Mouse (Mus musculus): Measurements from ENCODE around the gene Olfr693. TPM values are rescaled to one million over a fixed set of nuclear protein-coding genes. Genes with fewer than 3 reads are reported as not detected.

The Olfr693 gene
- polyA plus RNA-seq (2015; fragmentation: Illumina TruSeq; extraction: RNeasy Lipid Tissue Mini Kit (QIAGEN cat#74804); ENCODE audit: insufficient read depth, low replicate concordance), result not detected

GRCm38 (mm10) chr7:106680484-106680883 is at the start of gene Olfr693:
Gene Olfr693, minus strand, starts transcription at chr7:106680584.

GRCm38 (mm10) chr7:106716296-106716695 is 35.9 kb upstream of the Olfr693 start, which contains the start of gene Olfr695:
Gene Olfr695, minus strand, starts transcription at chr7:106716396.

GRCm38 (mm10) chr7:106691714-106692113 is 11.3 kb upstream of the Olfr693 start, which contains the start of gene Olfr694:
Gene Olfr694, minus strand, starts transcription at chr7:106691814.

Other genes starting within 250 kb of the Olfr693 start
- gene Olfr694, start 11.2 kb upstream of the Olfr693 start, polyA plus RNA-seq (2015; fragmentation: Illumina TruSeq; extraction: RNeasy Lipid Tissue Mini Kit (QIAGEN cat#74804); ENCODE audit: insufficient read depth, low replicate concordance), result not detected
- not detected for gene Olfr695, start 35.8 kb upstream of the Olfr693 start, polyA plus RNA-seq (2015; fragmentation: Illumina TruSeq; extraction: RNeasy Lipid Tissue Mini Kit (QIAGEN cat#74804); ENCODE audit: insufficient read depth, low replicate concordance)
- not detected for gene Olfr697, start 61.9 kb upstream of the Olfr693 start, polyA plus RNA-seq (2015; fragmentation: Illumina TruSeq; extraction: RNeasy Lipid Tissue Mini Kit (QIAGEN cat#74804); ENCODE audit: insufficient read depth, low replicate concordance)
- gene Olfr698, start 74.8 kb upstream of the Olfr693 start, polyA plus RNA-seq (2015; fragmentation: Illumina TruSeq; extraction: RNeasy Lipid Tissue Mini Kit (QIAGEN cat#74804); ENCODE audit: insufficient read depth, low replicate concordance), result not detected
- gene Olfr699, start 112.6 kb upstream of the Olfr693 start, polyA plus RNA-seq (2015; fragmentation: Illumina TruSeq; extraction: RNeasy Lipid Tissue Mini Kit (QIAGEN cat#74804); ENCODE audit: insufficient read depth, low replicate concordance), result not detected
- gene Olfr700, start 128.2 kb upstream of the Olfr693 start, polyA plus RNA-seq (2015; fragmentation: Illumina TruSeq; extraction: RNeasy Lipid Tissue Mini Kit (QIAGEN cat#74804); ENCODE audit: insufficient read depth, low replicate concordance), result not detected
- not detected for gene Olfr701, start 133.5 kb upstream of the Olfr693 start, polyA plus RNA-seq (2015; fragmentation: Illumina TruSeq; extraction: RNeasy Lipid Tissue Mini Kit (QIAGEN cat#74804); ENCODE audit: insufficient read depth, low replicate concordance)
- gene Olfr702, start 153.3 kb upstream of the Olfr693 start, polyA plus RNA-seq (2015; fragmentation: Illumina TruSeq; extraction: RNeasy Lipid Tissue Mini Kit (QIAGEN cat#74804); ENCODE audit: insufficient read depth, low replicate concordance), result not detected
- not detected for gene Olfr703, start 162.8 kb upstream of the Olfr693 start, polyA plus RNA-seq (2015; fragmentation: Illumina TruSeq; extraction: RNeasy Lipid Tissue Mini Kit (QIAGEN cat#74804); ENCODE audit: insufficient read depth, low replicate concordance)
- not detected for gene Olfr704, start 182.6 kb upstream of the Olfr693 start, polyA plus RNA-seq (2015; fragmentation: Illumina TruSeq; extraction: RNeasy Lipid Tissue Mini Kit (QIAGEN cat#74804); ENCODE audit: insufficient read depth, low replicate concordance)
- gene Olfr705, start 196.3 kb upstream of the Olfr693 start, polyA plus RNA-seq (2015; fragmentation: Illumina TruSeq; extraction: RNeasy Lipid Tissue Mini Kit (QIAGEN cat#74804); ENCODE audit: insufficient read depth, low replicate concordance), result not detected
- not detected for gene Olfr706, start 207.6 kb upstream of the Olfr693 start, polyA plus RNA-seq (2015; fragmentation: Illumina TruSeq; extraction: RNeasy Lipid Tissue Mini Kit (QIAGEN cat#74804); ENCODE audit: insufficient read depth, low replicate concordance)
- gene Olfr707, start 220.7 kb upstream of the Olfr693 start, polyA plus RNA-seq (2015; fragmentation: Illumina TruSeq; extraction: RNeasy Lipid Tissue Mini Kit (QIAGEN cat#74804); ENCODE audit: insufficient read depth, low replicate concordance), result not detected
- gene Olfr1532-ps1, start 227.4 kb upstream of the Olfr693 start, polyA plus RNA-seq (2015; fragmentation: Illumina TruSeq; extraction: RNeasy Lipid Tissue Mini Kit (QIAGEN cat#74804); ENCODE audit: insufficient read depth, low replicate concordance), result not detected